Mouse (Mus musculus) kidney, adult 2 months (tissue): ENCODE measurements around the gene Cul1.

Experiments used
- CTCF ChIP-seq: fragments of 200-500 bp; conservative IDR thresholded peaks from 2 replicates; pipeline ENCODE4 v1.5.1; 2011; ENCODE audit warnings: low read depth, mild to moderate bottlenecking, control low read depth, low read length, moderate library complexity, mixed read lengths; ENCODE audit not compliant: insufficient read depth, insufficient read length
- POLR2A ChIP-seq: fragments of 200-500 bp; IDR thresholded peaks from one replicate; pipeline ENCODE4 v1.6.1; 2011; ENCODE audit warnings: low read depth, low read length, control low read depth

- TF ChIP-seq CTCF (no peak), POLR2A (no peak)
Measured at GRCm38 (mm10) chr6:47404419-47405382, 48.5 kb upstream of the Cul1 start.
